Mouse (Mus musculus): ENCODE data around the gene Stk17b.

GRCm38 (mm10) chr1:53721353-53721752, 63.7 kb downstream of the Stk17b start:
- TF ChIP-seq CTCF (IDR thresholded peaks at IDR 0.05; ENCODE audit: extremely low read depth, insufficient read depth, low read length) (no peak), POLR2A (IDR thresholded peaks at IDR 0.05; ENCODE audit: extremely low read depth, insufficient read depth, low read length) (no peak)
